Mouse (Mus musculus): Measurements from ENCODE around the gene Fam111a.

DNA sequence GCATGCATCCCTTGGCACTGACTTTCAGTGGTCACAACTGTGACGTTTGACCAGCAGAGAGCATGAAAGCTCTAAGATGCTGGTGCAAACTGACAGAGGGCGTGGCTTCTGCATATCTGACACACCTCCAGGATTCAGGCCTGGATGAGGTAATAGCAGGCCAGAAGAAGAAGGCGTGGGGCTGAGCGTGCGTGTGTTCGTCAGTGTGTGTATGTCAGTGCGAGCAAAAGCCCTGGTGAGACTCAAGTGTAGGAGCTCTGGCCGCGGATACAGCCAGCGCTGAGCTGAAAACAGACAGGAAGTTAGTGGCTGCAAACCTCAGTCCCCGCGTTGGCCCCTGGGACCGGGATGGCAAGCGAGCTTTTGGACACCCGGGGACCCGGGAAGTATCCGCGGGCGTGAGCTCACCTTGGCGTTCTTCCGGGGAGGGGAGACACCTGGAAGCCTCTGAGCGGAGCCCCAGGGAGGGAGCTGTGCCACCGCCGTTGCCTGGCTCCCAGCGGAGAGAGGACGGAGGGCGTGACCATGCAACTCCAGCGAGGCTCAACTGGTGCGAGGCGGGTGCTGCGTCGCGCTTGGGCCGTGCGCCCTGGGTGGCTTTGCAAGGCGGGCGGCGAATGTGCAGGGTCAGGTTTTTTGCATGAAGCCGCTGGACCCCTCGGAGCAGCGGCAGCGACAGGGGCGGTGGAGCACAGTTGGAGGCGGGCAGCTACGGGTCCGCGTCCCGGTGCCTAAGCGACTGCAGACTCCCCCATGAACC, 50.2 kb downstream of the Fam111a start:
- TF ChIP-seq POLR2A (IDR thresholded peaks at IDR 0.05; ENCODE audit: borderline replicate concordance, extremely low read depth, insufficient read depth, insufficient read length, poor library complexity, severe bottlenecking) (no peak), CTCF (IDR thresholded peaks at IDR 0.05; ENCODE audit: borderline replicate concordance, extremely low read depth, insufficient read depth, insufficient read length) (peak; percentile 28; the same call in 1 of the 2 replicates)

Data from brain, embryonic 14.5 days (tissue).